Mouse (Mus musculus) Patski (cell line): ENCODE data around the gene Gale. TPM values are rescaled to one million over a fixed set of nuclear protein-coding genes. Genes with fewer than 3 reads are reported as not detected.

Experiments used
- ATAC-seq: fragments of 100-300 bp; one replicate; pipeline ENCODE4 v1.8.0; 2021
- CTCF ChIA-PET: fragments of 350-600 bp; sonication (Branson Sonifier 250); formaldehyde crosslinking; loops from one replicate; lab custom pipeline; 2022; ENCODE audit warnings: inconsistent platforms; lab: Charles Lee
- POLR2A ChIA-PET: fragments of 350-600 bp; sonication (Branson Sonifier 250); formaldehyde crosslinking; loops from one replicate; lab custom pipeline; 2022; ENCODE audit warnings: antibody characterized with exemption, inconsistent platforms; lab: Charles Lee
- DNase-seq: peaks from one replicate; pipeline ENCODE4 v3.0.0-alpha.2; 2011; ENCODE audit warnings: low read depth, low spot score
- H3K27me3 ChIP-seq: fragments of 371-371 bp; one replicate; pipeline ENCODE4 v1.5.1; 2021
- CTCF ChIP-seq: fragments of 100-300 bp; IDR thresholded peaks from one replicate; pipeline ENCODE4 v1.5.1; 2021
- in situ Hi-C: fragments of 300-500 bp; cut with MboI; formaldehyde crosslinking; loops from 3 replicates; pipeline ENCODE4 v1.11.1; 2018; ENCODE audit warnings: low pct_unique_long_range_greater_than_20kb, mixed read lengths
- polyA plus RNA-seq: library from polyadenylated mRNA; unstranded; gene quantifications from one replicate; pipeline ENCODE4 v1.2.3, GENCODE M21; 2021

Gene Gale
- polyA plus RNA-seq, 1 experiment from 2014 or later, result 12.4 TPM

- CTCF ChIA-PET, result no interaction called here
- ATAC-seq (no peak), DNase-seq (no peak)
- no peaks in the 10 kb centered on the region for H3K27me3 ChIP-seq
- no peak for TF ChIP-seq CTCF
- in situ Hi-C loops, result no loop called here
- POLR2A ChIA-PET, result interaction anchor here (0.9 kb wide), 1 partner anchor 138 kb away, joined by 3 read pairs; no protein-coding TSS in a partner anchor
Observed at GRCm38 (mm10) chr4:135955886-135956285, 7.6 kb upstream of the Gale start.

GRCm38 (mm10) chr4:135958354-135958753 lies 5.2 kb upstream of the Gale start:
- no peak for ATAC-seq
- POLR2A ChIA-PET, result no interaction called here

GRCm38 (mm10) chr4:135960717-135961116 lies 2.8 kb upstream of the Gale start:
- in situ Hi-C loops, result loop anchor here (5.0 kb wide), 1 partner anchor 92 kb away; the partner anchor contains the start of gene Rpl11
- DNase-seq (no peak), ATAC-seq (no peak)
- CTCF ChIA-PET, result interaction anchor here (1.2 to 1.3 kb wide), 2 partner anchors 9 to 22 kb away, joined by 3 to 4 read pairs; no protein-coding TSS in a partner anchor
- no peaks in the 10 kb centered on the region for H3K27me3 ChIP-seq
- POLR2A ChIA-PET, result no interaction called here
- no peak for TF ChIP-seq CTCF

More at GRCm38 (mm10) chr4:135958354-135958753, 5.2 kb upstream of the Gale start:
- CTCF ChIA-PET, result interaction anchor here (1.4 kb wide), 1 partner anchor 37 kb away, joined by 4 read pairs; the partner anchor contains the start of gene Fuca1
- no peak for DNase-seq
- no peak for TF ChIP-seq CTCF
- no peaks in the 10 kb centered on the region for H3K27me3 ChIP-seq
- in situ Hi-C loops, result no loop called here

- ChIA-PET CTCF (interaction anchor here (1.5 kb wide), 1 partner anchor 10 kb away, joined by 5 read pairs; the partner anchor contains the start of gene Lypla2), POLR2A (no interaction called here)
- no peak for TF ChIP-seq CTCF
- DNase-seq (no peak), ATAC-seq (no peak)
- H3K27me3 ChIP-seq, result no peaks in the 10 kb centered on the region
- in situ Hi-C loops, result loop anchor here (5.0 kb wide), 1 partner anchor 91 kb away; the partner anchor contains the start of gene Rpl11
Observed at GRCm38 (mm10) chr4:135961709-135962108, 1.8 kb upstream of the Gale start.

- CTCF ChIA-PET, result interaction anchor here (1.0 to 1.5 kb wide), 3 partner anchors 8 to 22 kb away, joined by 3 to 5 read pairs (median 5); partner anchors contain the start of gene Lypla2
- ATAC-seq (no peak), DNase-seq (no peak)
- H3K27me3 ChIP-seq, result no peaks in the 10 kb centered on the region
- in situ Hi-C loops, result loop anchor here (5.0 kb wide), 1 partner anchor 90 kb away; the partner anchor contains the start of gene Rpl11
- POLR2A ChIA-PET, result interaction anchor here (1.5 to 2.0 kb wide), 2 partner anchors 9 to 24 kb away, joined by 4 to 5 read pairs; partner anchors contain the start of gene Pithd1
- no peak for TF ChIP-seq CTCF
Observed at GRCm38 (mm10) chr4:135962198-135962597, 1.3 kb upstream of the Gale start.

GRCm38 (mm10) chr4:135962946-135963345 lies 581 bp upstream of the Gale start:
- no peak for TF ChIP-seq CTCF
- ChIA-PET POLR2A (interaction anchor here (0.9 to 2.0 kb wide), 3 partner anchors 9 to 23 kb away, joined by 3 to 5 read pairs (median 4); partner anchors contain the start of gene Pithd1), CTCF (interaction anchor here (1.0 to 1.5 kb wide), 3 partner anchors 9 to 21 kb away, joined by 3 to 5 read pairs (median 5); partner anchors contain the start of gene Lypla2)
- in situ Hi-C loops, result loop anchor here (5.0 kb wide), 1 partner anchor 89 kb away; the partner anchor contains the start of gene Rpl11
- no peaks in the 10 kb centered on the region for H3K27me3 ChIP-seq
- DNase-seq (no peak), ATAC-seq (no peak)

GRCm38 (mm10) chr4:135964426-135964825 lies 899 bp downstream of the Gale start:
- H3K27me3 ChIP-seq, result no peaks in the 10 kb centered on the region
- in situ Hi-C loops, result loop anchor here (5.0 kb wide), 1 partner anchor 88 kb away; the partner anchor contains the start of gene Rpl11
- peak; percentile 46 for ATAC-seq
- no peak for DNase-seq
- ChIA-PET CTCF (no interaction called here), POLR2A (no interaction called here)
- TF ChIP-seq CTCF, result no peak

- ATAC-seq, result no peak
- TF ChIP-seq CTCF, result no peak
- no peak for DNase-seq
- no peaks in the 10 kb centered on the region for H3K27me3 ChIP-seq
- ChIA-PET CTCF (no interaction called here), POLR2A (no interaction called here)
- in situ Hi-C loops, result no loop called here
Observed at GRCm38 (mm10) chr4:135965113-135965512, 1.6 kb downstream of the Gale start.

- no peaks in the 10 kb centered on the region for H3K27me3 ChIP-seq
- POLR2A ChIA-PET, result no interaction called here
- TF ChIP-seq CTCF, result no peak
- DNase-seq (no peak), ATAC-seq (no peak)
- in situ Hi-C loops, result no loop called here
- CTCF ChIA-PET, result no interaction called here
Observed at GRCm38 (mm10) chr4:135966283-135966682, 2.8 kb downstream of the Gale start.

- POLR2A ChIA-PET, result no interaction called here
- in situ Hi-C loops, result no loop called here
- TF ChIP-seq CTCF, result no peak
- H3K27me3 ChIP-seq, result no peaks in the 10 kb centered on the region
- no peak for DNase-seq
- CTCF ChIA-PET, result no interaction called here
- ATAC-seq, result no peak
Observed at GRCm38 (mm10) chr4:135967086-135967760, 3.7 kb downstream of the Gale start.

- POLR2A ChIA-PET, result no interaction called here
- in situ Hi-C loops, result no loop called here
- H3K27me3 ChIP-seq, result no peaks in the 10 kb centered on the region
- DNase-seq (no peak), ATAC-seq (no peak)
- TF ChIP-seq CTCF, result no peak
- CTCF ChIA-PET, result no interaction called here
Observed at GRCm38 (mm10) chr4:135968271-135968869, 4.8 kb downstream of the Gale start.
